12 mouse cellular contexts compared by ENCODE assay signal in genomic region chr14:35179076-35179475, GRCm38 (mm10).
"Had no signal": no experiment of that assay in that cellular context is flagged by ENCODE, and none has a peak within 500 bp of the region (broad histone marks: within the 10 kb centered on the region; RNA-seq: fewer than 3 reads in every experiment).

No protein-coding gene starts in this region.

- DNase-seq: lung, adult 18-20 months; lung, embryonic 14.5 days; lung, postnatal 10 days; lung, postnatal 4 days; midbrain, embryonic 14.5 days; retina, postnatal 1 day; right cerebral cortex, adult 18-20 months; right cerebral cortex, postnatal 25 days; right cerebral cortex, postnatal 4 days; spleen, adult 18-20 months; thymus, adult 2 months; thymus, postnatal 36 days had no signal
